Mouse (Mus musculus) myocyte (in vitro differentiated cells): Measurements from ENCODE around the gene Spata20. TPM values are rescaled to one million over a fixed set of nuclear protein-coding genes. Genes with fewer than 3 reads are reported as not detected.

Experiments used
- H3K27me3 ChIP-seq: one replicate; pipeline ENCODE4 v1.6.1; 2011; ENCODE audit not compliant: control insufficient read depth, insufficient read depth, insufficient read length
- H3K36me3 ChIP-seq: one replicate; pipeline ENCODE4 v1.6.1; 2011; ENCODE audit not compliant: control insufficient read depth, insufficient read depth
- H3K4me2 ChIP-seq: one replicate; pipeline ENCODE4 v1.6.1; 2011; ENCODE audit warnings: low read depth, control low read depth
- H3K4me3 ChIP-seq: one replicate; pipeline ENCODE4 v1.5.1; 2011; ENCODE audit warnings: mild to moderate bottlenecking, control low read depth, moderate library complexity
- H3K79me2 ChIP-seq: one replicate; pipeline ENCODE4 v1.6.1; 2011; ENCODE audit not compliant: control insufficient read depth, insufficient read depth
- H3ac ChIP-seq: one replicate; pipeline ENCODE4 v1.6.1; 2011; ENCODE audit not compliant: control insufficient read depth, insufficient read length
- CEBPB ChIP-seq: IDR thresholded peaks from 2 replicates; pipeline ENCODE4 v1.6.1; 2011; ENCODE audit warnings: mild to moderate bottlenecking, moderate library complexity; ENCODE audit not compliant: poor library complexity, insufficient read depth, severe bottlenecking
- E2F4 ChIP-seq: IDR thresholded peaks from one replicate; pipeline ENCODE4 v1.6.1; 2011; ENCODE audit warnings: mild to moderate bottlenecking, control low read depth, moderate library complexity; ENCODE audit not compliant: insufficient read depth
- MAX ChIP-seq: IDR thresholded peaks from one replicate; pipeline ENCODE4 v1.6.1; 2011; ENCODE audit warnings: low read depth, mild to moderate bottlenecking, control low read depth
- MYOD1 ChIP-seq, 3 experiments: IDR thresholded peaks; one replicate each; pipeline ENCODE4 v1.6.1; 2011; ENCODE audit warnings: control low read depth in 2 of 3, low read depth in 2 of 3, mild to moderate bottlenecking in 2 of 3, moderate library complexity in 1 of 3; ENCODE audit not compliant: insufficient read length in 2 of 3, control insufficient read depth in 1 of 3
- MYOG ChIP-seq, 3 experiments: IDR thresholded peaks; one replicate each; pipeline ENCODE4 v1.6.1; 2011; ENCODE audit warnings: control low read depth in 2 of 3, low read depth in 2 of 3, mild to moderate bottlenecking in 2 of 3; ENCODE audit not compliant: insufficient read length in 2 of 3, control insufficient read depth in 1 of 3, insufficient read depth in 1 of 3
- POLR2A ChIP-seq: IDR thresholded peaks from one replicate; pipeline ENCODE4 v1.6.1; 2011; ENCODE audit warnings: low read depth, mild to moderate bottlenecking, control low read depth, moderate library complexity; ENCODE audit not compliant: insufficient read length
- POLR2AphosphoS2 ChIP-seq: IDR thresholded peaks from one replicate; pipeline ENCODE4 v1.6.1; 2011; ENCODE audit warnings: low read depth, control low read depth; ENCODE audit not compliant: insufficient read length
- REST ChIP-seq: IDR thresholded peaks from one replicate; pipeline ENCODE4 v1.6.1; 2011; ENCODE audit warnings: mild to moderate bottlenecking, control low read depth, moderate library complexity; ENCODE audit not compliant: insufficient read depth, insufficient read length
- SRF ChIP-seq: IDR thresholded peaks from one replicate; pipeline ENCODE4 v1.6.1; 2011; ENCODE audit warnings: low read depth; ENCODE audit not compliant: control insufficient read depth, insufficient read length
- TCF12 ChIP-seq: IDR thresholded peaks from one replicate; pipeline ENCODE4 v1.6.1; 2011; ENCODE audit warnings: mild to moderate bottlenecking, control low read depth; ENCODE audit not compliant: poor library complexity, insufficient read depth, severe bottlenecking
- TCF3 ChIP-seq: IDR thresholded peaks from one replicate; pipeline ENCODE4 v1.6.1; 2011; ENCODE audit warnings: low read depth, control low read depth; ENCODE audit not compliant: insufficient read length
- USF1 ChIP-seq: IDR thresholded peaks from one replicate; pipeline ENCODE4 v1.6.1; 2011; ENCODE audit warnings: low read depth, mild to moderate bottlenecking, control low read depth, moderate library complexity
- polyA plus RNA-seq: library from polyadenylated mRNA; unstranded; fragments of >200 nt; fragmentation: generic; extraction: Trizol; gene quantifications from one replicate; pipeline ENCODE4 v1.2.1, GENCODE M21; 2012; ENCODE audit warnings: missing spikeins

Spata20 gene
- polyA plus RNA-seq, 1 experiment = not detected

GRCm38 (mm10) chr11:94449886-94450285 lies 36.1 kb downstream of the Spata20 start:
- no peak overlapping the region for H3K4me3 ChIP-seq
- no peaks in the 10 kb centered on the region for H3K79me2 ChIP-seq
- H3K27me3 ChIP-seq = peaks cover 55% of the 10 kb centered on the region
- TF ChIP-seq POLR2A (no peak), MYOD1 (IDR thresholded peaks at IDR 0.05; ENCODE audit: control insufficient read depth in 1 of 3, insufficient read length in 2 of 3, low read depth in 2 of 3) (no peak), MAX (no peak), MYOG (IDR thresholded peaks at IDR 0.05; ENCODE audit: control insufficient read depth in 1 of 3, insufficient read depth in 1 of 3, insufficient read length in 2 of 3, low read depth in 2 of 3) (no peak), USF1 (no peak), TCF3 (no peak), E2F4 (no peak), POLR2AphosphoS2 (no peak), CEBPB (no peak), REST (no peak), SRF (no peak)
- no peak overlapping the region for H3K4me2 ChIP-seq
- no peaks in the 10 kb centered on the region for H3K36me3 ChIP-seq
- no peak overlapping the region for H3ac ChIP-seq

- Histone ChIP-seq H3ac (no peak overlapping the region), H3K36me3 (no peaks in the 10 kb centered on the region), H3K27me3 (peaks cover 55% of the 10 kb centered on the region), H3K4me3 (no peak overlapping the region), H3K79me2 (no peaks in the 10 kb centered on the region), H3K4me2 (no peak overlapping the region)
- TF ChIP-seq MAX (no peak), REST (no peak), TCF3 (no peak), E2F4 (no peak), USF1 (no peak), SRF (no peak), MYOG (IDR thresholded peaks at IDR 0.05; ENCODE audit: control insufficient read depth in 1 of 3, insufficient read depth in 1 of 3, insufficient read length in 2 of 3, low read depth in 2 of 3) (no peak), MYOD1 (IDR thresholded peaks at IDR 0.05; ENCODE audit: control insufficient read depth in 1 of 3, insufficient read length in 2 of 3, low read depth in 2 of 3) (no peak), TCF12 (no peak), POLR2AphosphoS2 (no peak), POLR2A (no peak), CEBPB (no peak)
Observed at GRCm38 (mm10) chr11:94449239-94449638, 36.7 kb downstream of the Spata20 start.

- H3K36me3 ChIP-seq = no peaks in the 10 kb centered on the region
- H3ac ChIP-seq = no peak overlapping the region
- no peak overlapping the region for H3K4me3 ChIP-seq
- H3K27me3 ChIP-seq = peaks cover 75% of the 10 kb centered on the region
- TF ChIP-seq USF1 (no peak), MAX (no peak), E2F4 (no peak), MYOG (IDR thresholded peaks at IDR 0.05; ENCODE audit: control insufficient read depth in 1 of 3, insufficient read depth in 1 of 3, insufficient read length in 2 of 3, low read depth in 2 of 3) (no peak), REST (no peak), CEBPB (no peak), MYOD1 (IDR thresholded peaks at IDR 0.05; ENCODE audit: control insufficient read depth in 1 of 3, insufficient read length in 2 of 3, low read depth in 2 of 3) (no peak)
- H3K4me2 ChIP-seq = no peak overlapping the region
- no peaks in the 10 kb centered on the region for H3K79me2 ChIP-seq
Observed at GRCm38 (mm10) chr11:94447017-94447416, 39.0 kb downstream of the Spata20 start.

GRCm38 (mm10) chr11:94445300-94445699 lies 40.7 kb downstream of the Spata20 start:
- Histone ChIP-seq H3ac (no peak overlapping the region), H3K4me2 (no peak overlapping the region), H3K4me3 (no peak overlapping the region), H3K79me2 (no peaks in the 10 kb centered on the region), H3K36me3 (no peaks in the 10 kb centered on the region), H3K27me3 (peaks cover 74% of the 10 kb centered on the region)
- TF ChIP-seq MYOG (IDR thresholded peaks at IDR 0.05; ENCODE audit: control insufficient read depth in 1 of 3, insufficient read depth in 1 of 3, insufficient read length in 2 of 3, low read depth in 2 of 3) = no peak
- TF ChIP-seq SRF = no peak
- TF ChIP-seq TCF3 = no peak
- no peak for TF ChIP-seq CEBPB
- no peak for TF ChIP-seq USF1

- no peak overlapping the region for H3K4me3 ChIP-seq
- no peak overlapping the region for H3ac ChIP-seq
- no peaks in the 10 kb centered on the region for H3K36me3 ChIP-seq
- TF ChIP-seq CEBPB (no peak), REST (no peak), SRF (no peak), MYOD1 (IDR thresholded peaks at IDR 0.05; ENCODE audit: control insufficient read depth in 1 of 3, insufficient read length in 2 of 3, low read depth in 2 of 3) (no peak), E2F4 (no peak), MAX (no peak), POLR2AphosphoS2 (no peak), TCF12 (no peak), TCF3 (no peak), MYOG (IDR thresholded peaks at IDR 0.05; ENCODE audit: control insufficient read depth in 1 of 3, insufficient read depth in 1 of 3, insufficient read length in 2 of 3, low read depth in 2 of 3) (no peak), POLR2A (no peak), USF1 (no peak)
- H3K4me2 ChIP-seq = no peak overlapping the region
- H3K79me2 ChIP-seq = no peaks in the 10 kb centered on the region
- H3K27me3 ChIP-seq = peaks cover 74% of the 10 kb centered on the region
Observed at GRCm38 (mm10) chr11:94444829-94445228, 41.1 kb downstream of the Spata20 start.
